Mouse (Mus musculus) CH12.LX (cell line): Measurements from ENCODE around the gene Ypel4. TPM values are rescaled to one million over a fixed set of nuclear protein-coding genes. Genes with fewer than 3 reads are reported as not detected.

Experiments used
- DNase-seq: peaks from one replicate; pipeline ENCODE4 v3.0.0-alpha.2; 2013; ENCODE audit errors: extremely low read depth
- H3K27ac ChIP-seq: 2 replicates; pipeline ENCODE4 v1.5.1; 2012; ENCODE audit warnings: low read depth, mild to moderate bottlenecking, control low read depth, moderate library complexity; ENCODE audit not compliant: insufficient read depth
- H3K27me3 ChIP-seq: replicated peaks from 2 replicates; pipeline ENCODE3; 2012; ENCODE audit warnings: inconsistent platforms
- H3K36me3 ChIP-seq, 2 experiments: replicated peaks in 1 of 2; 2 replicates each; pipeline versions ENCODE3 to v1.6.1; 2012; ENCODE audit warnings: inconsistent platforms in 1 of 2, low read length in 1 of 2, mild to moderate bottlenecking in 1 of 2, mixed read lengths in 1 of 2, moderate library complexity in 1 of 2; ENCODE audit not compliant: control insufficient read depth in 1 of 2, insufficient read depth in 1 of 2
- H3K4me1 ChIP-seq, 2 experiments: 2 replicates each; pipeline ENCODE4 v1.6.1; 2012; ENCODE audit warnings: inconsistent platforms in 1 of 2, moderate library complexity in 1 of 2; ENCODE audit not compliant: insufficient read depth in 2 of 2, control insufficient read depth in 1 of 2
- H3K4me2 ChIP-seq: 2 replicates; pipeline ENCODE4 v1.6.1; 2012; ENCODE audit warnings: low read depth, mild to moderate bottlenecking, control low read depth; ENCODE audit not compliant: poor library complexity, insufficient read depth, severe bottlenecking
- H3K4me3 ChIP-seq, 3 experiments: fragments of 150-350 bp in 1 of 3; sonication (generic) in 1 of 3; replicated peaks in 1 of 3; 2 replicates each; pipeline versions ENCODE3 to v1.5.1; 2011 to 2012; ENCODE audit warnings: low read depth in 2 of 3, low read length in 2 of 3, mild to moderate bottlenecking in 2 of 3, moderate library complexity in 2 of 3, control low read depth in 1 of 3, improper control_type of control experiment in 1 of 3, inconsistent platforms in 1 of 3, mixed read lengths in 1 of 3; ENCODE audit not compliant: poor library complexity in 1 of 3
- H3K79me2 ChIP-seq: replicated peaks from 2 replicates; pipeline ENCODE4 v1.6.1; 2012; ENCODE audit warnings: mild to moderate bottlenecking, moderate library complexity; ENCODE audit not compliant: control insufficient read depth, poor library complexity, insufficient read depth, severe bottlenecking; ENCODE audit errors: extremely low read depth
- H3K9ac ChIP-seq: 2 replicates; pipeline ENCODE4 v1.6.1; 2012; ENCODE audit warnings: low read depth, mild to moderate bottlenecking, control low read depth, moderate library complexity; ENCODE audit not compliant: insufficient read depth
- H3K9me3 ChIP-seq: replicated peaks from 2 replicates; pipeline ENCODE3; 2012; ENCODE audit warnings: low read length, inconsistent platforms, mixed read lengths
- BHLHE40 ChIP-seq: IDR thresholded peaks from 2 replicates; pipeline ENCODE4 v1.6.1; 2011; ENCODE audit warnings: mild to moderate bottlenecking, low read depth, low read length, improper control_type of control experiment
- CHD2 ChIP-seq: IDR thresholded peaks from 2 replicates; pipeline ENCODE4 v1.6.1; 2011; ENCODE audit warnings: low read length, improper control_type of control experiment
- E2F4 ChIP-seq: IDR thresholded peaks from 2 replicates; pipeline ENCODE4 v1.6.1; 2011; ENCODE audit warnings: low read depth, low read length, improper control_type of control experiment; ENCODE audit not compliant: insufficient replicate concordance
- ELF1 ChIP-seq: IDR thresholded peaks from 2 replicates; pipeline ENCODE4 v1.6.1; 2014; ENCODE audit warnings: low read depth, mild to moderate bottlenecking, inconsistent platforms, low read length, improper control_type of control experiment
- EP300 ChIP-seq: IDR thresholded peaks from 2 replicates; pipeline ENCODE4 v1.6.1; 2011; ENCODE audit warnings: low read length, improper control_type of control experiment
- ETS1 ChIP-seq: conservative IDR thresholded peaks from 2 replicates; pipeline ENCODE4 v1.6.1; 2012; ENCODE audit warnings: low read depth, mild to moderate bottlenecking, inconsistent platforms, low read length, improper control_type of control experiment, moderate library complexity
- JUN ChIP-seq: IDR thresholded peaks from 2 replicates; pipeline ENCODE4 v1.6.1; 2011; ENCODE audit warnings: low read depth, mild to moderate bottlenecking, low read length, improper control_type of control experiment, moderate library complexity; ENCODE audit not compliant: insufficient read depth
- JUND ChIP-seq: conservative IDR thresholded peaks from 2 replicates; pipeline ENCODE4 v1.6.1; 2011; ENCODE audit warnings: low read depth, low read length, improper control_type of control experiment
- KAT2A ChIP-seq: IDR thresholded peaks from 2 replicates; pipeline ENCODE4 v1.6.1; 2012; ENCODE audit warnings: low read length, improper control_type of control experiment, inconsistent platforms; ENCODE audit not compliant: insufficient replicate concordance
- MAFK ChIP-seq: IDR thresholded peaks from 2 replicates; pipeline ENCODE4 v1.6.1; 2011; ENCODE audit warnings: low read length, improper control_type of control experiment; ENCODE audit not compliant: insufficient replicate concordance
- MAX ChIP-seq: IDR thresholded peaks from 2 replicates; pipeline ENCODE4 v1.6.1; 2011; ENCODE audit warnings: low read length, improper control_type of control experiment
- MAZ ChIP-seq: IDR thresholded peaks from 2 replicates; pipeline ENCODE4 v1.6.1; 2012; ENCODE audit warnings: low read depth, mild to moderate bottlenecking, inconsistent platforms, low read length, improper control_type of control experiment, moderate library complexity
- MEF2A ChIP-seq: IDR thresholded peaks from 2 replicates; pipeline ENCODE4 v1.6.1; 2014; ENCODE audit warnings: low read depth, mild to moderate bottlenecking, inconsistent platforms, low read length, improper control_type of control experiment, borderline replicate concordance
- NRF1 ChIP-seq: IDR thresholded peaks from 2 replicates; pipeline ENCODE4 v1.6.1; 2014; ENCODE audit warnings: low read depth, mild to moderate bottlenecking, inconsistent platforms, low read length, improper control_type of control experiment, moderate library complexity
- PAX5 ChIP-seq: IDR thresholded peaks from 2 replicates; pipeline ENCODE4 v1.6.1; 2012; ENCODE audit warnings: low read length, inconsistent platforms, mixed read lengths
- POLR2A ChIP-seq: IDR thresholded peaks from 2 replicates; pipeline ENCODE4 v1.6.1; 2011; ENCODE audit warnings: low read depth, mild to moderate bottlenecking, improper control_type of control experiment, low read length
- SMC3 ChIP-seq: IDR thresholded peaks from 2 replicates; pipeline ENCODE4 v1.6.1; 2011; ENCODE audit warnings: low read depth, low read length, improper control_type of control experiment
- UBTF ChIP-seq: IDR thresholded peaks from 2 replicates; pipeline ENCODE4 v1.6.1; 2012; ENCODE audit warnings: low read depth, mild to moderate bottlenecking, inconsistent platforms, low read length, improper control_type of control experiment, moderate library complexity
- USF1 ChIP-seq: IDR thresholded peaks from 2 replicates; pipeline ENCODE4 v1.6.1; 2014; ENCODE audit warnings: low read depth, mild to moderate bottlenecking, inconsistent platforms, low read length, improper control_type of control experiment
- ZKSCAN1 ChIP-seq: IDR thresholded peaks from 2 replicates; pipeline ENCODE4 v1.6.1; 2012; ENCODE audit warnings: low read depth, inconsistent platforms, low read length, improper control_type of control experiment, borderline replicate concordance
- ZMIZ1 ChIP-seq: IDR thresholded peaks from 2 replicates; pipeline ENCODE4 v1.6.1; 2012; ENCODE audit warnings: low read depth, mild to moderate bottlenecking, inconsistent platforms, low read length, improper control_type of control experiment
- ZNF384 ChIP-seq: IDR thresholded peaks from 2 replicates; pipeline ENCODE4 v1.6.1; 2012; ENCODE audit warnings: low read depth, low read length, improper control_type of control experiment, inconsistent platforms
- dilution Hi-C: fragments of 300-500 bp; cut with MboI; formaldehyde crosslinking; loops from 2 replicates; pipeline ENCODE4 v1.14.3; 2020; ENCODE audit warnings: low sequenced_read_pairs; ENCODE audit not compliant: extremely low pct_unique_long_range_greater_than_20kb, extremely low pct_ligation_motif_present
- in situ Hi-C: fragments of 300-500 bp; cut with MboI; formaldehyde crosslinking; loops from 3 replicates; pipeline ENCODE4 v1.14.3; 2019; ENCODE audit warnings: low sequenced_read_pairs, low pct_ligation_motif_present, low pct_unique_long_range_greater_than_20kb, mixed read lengths
- polyA plus RNA-seq: library from polyadenylated mRNA; unstranded; fragments of >175 nt; gene quantifications from 2 replicates; pipeline ENCODE4 v1.2.1, GENCODE M21; 2012; ENCODE audit warnings: low read depth; ENCODE audit not compliant: insufficient read length
- total RNA-seq, 2 experiments: library from RNA; depleted of rRNA; stranded (reverse); fragments of 300-350 nt in 1 of 2; fragments of >200 nt in 1 of 2; gene quantifications; 2 replicates each; pipeline ENCODE4 v1.2.3; 2012 to 2014

Gene Ypel4
- total and polyA plus RNA-seq, 3 experiments = 0.59 TPM; not detected in 2

DNA sequence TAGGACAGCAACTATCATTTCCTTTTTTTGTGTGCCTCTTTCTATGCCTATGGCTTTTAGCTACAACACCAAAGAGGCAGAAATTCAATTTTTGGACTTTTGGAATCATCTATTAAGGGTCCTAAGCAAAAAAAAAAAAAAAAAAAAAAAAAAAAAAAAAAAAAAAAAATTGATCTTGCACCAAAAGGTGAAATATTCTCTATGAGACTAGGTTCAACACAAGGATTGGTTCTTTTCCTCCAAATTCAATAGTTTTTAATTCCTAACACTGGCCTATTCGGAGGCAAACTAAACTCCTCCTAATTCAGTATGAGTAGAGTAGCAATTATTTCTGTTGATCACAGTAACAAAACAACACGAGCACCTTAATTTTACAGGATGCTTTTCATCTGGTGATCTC lies 22.0 kb upstream of the Ypel4 start:
- Histone ChIP-seq H3K36me3 (peaks cover 27 to 46% of the 10 kb centered on the region in 2 experiments), H3K9ac (0 out of 2 replicates have a peak overlapping the region, but pooled peaks have one; percentile 25), H3K4me3 (no peak overlapping the region), H3K79me2 (peaks cover 53% of the 10 kb centered on the region), H3K27me3 (no peaks in the 10 kb centered on the region), H3K4me2 (no peak overlapping the region), H3K9me3 (no peaks in the 10 kb centered on the region), H3K27ac (no peak overlapping the region), H3K4me1 (peaks cover 0 to 30% of the 10 kb centered on the region in 2 experiments; a peak in 2 of 4 replicates)
- TF ChIP-seq JUND = no peak
- TF ChIP-seq SMC3 = no peak
- peak; percentile 79 for TF ChIP-seq ZNF384
- no peak for TF ChIP-seq ZKSCAN1
- no peak for TF ChIP-seq PAX5
- dilution Hi-C loops = no loop called here
- in situ Hi-C loops = no loop called here
- DNase-seq = no peak

GRCm38 (mm10) chr2:84714422-84714810 lies 19.4 kb upstream of the Ypel4 start:
- TF ChIP-seq MAFK (no peak), SMC3 (no peak), MAZ (no peak), NRF1 (no peak), USF1 (no peak), E2F4 (no peak), MEF2A (no peak), KAT2A (no peak), ZMIZ1 (no peak), BHLHE40 (no peak), POLR2A (no peak), ZKSCAN1 (no peak), JUN (no peak), UBTF (no peak), MAX (no peak), ETS1 (no peak), ELF1 (no peak), EP300 (no peak), CHD2 (no peak)

More at GRCm38 (mm10) chr2:84714422-84714810, 19.4 kb upstream of the Ypel4 start:
- Histone ChIP-seq H3K36me3 (peaks cover 13 to 21% of the 10 kb centered on the region in 2 experiments), H3K4me2 (peak overlapping the region; percentile 64; the same call in 1 of the 2 replicates), H3K4me3 (peak overlapping the region; percentile 70 to 95 (median 90)), H3K27me3 (no peaks in the 10 kb centered on the region), H3K9me3 (no peaks in the 10 kb centered on the region), H3K4me1 (peaks cover 0 to 26% of the 10 kb centered on the region in 2 experiments; a peak in 3 of 4 replicates), H3K79me2 (peaks cover 36% of the 10 kb centered on the region), H3K27ac (peak overlapping the region; percentile 99), H3K9ac (peak overlapping the region; percentile 98)
- dilution Hi-C loops (no loop called here), in situ Hi-C loops (no loop called here)
- peak; percentile 19 for DNase-seq
